Mouse (Mus musculus) hindbrain, embryonic 16.5 days (tissue): Measurements from ENCODE around the gene Olfr536. TPM values are rescaled to one million over a fixed set of nuclear protein-coding genes. Genes with fewer than 3 reads are reported as not detected.
"Not testable (repeated sequence)": the region's sequence is repeated elsewhere in the genome, so short reads cannot be mapped to it uniquely, and the experiment has no call there.

Experiments used
- ATAC-seq: fragments of 200-750 bp; cut with Nextera tagmentation; 2 replicates; pipeline ENCODE4 v1.8.0; 2017; ENCODE audit warnings: moderate TSS enrichment, moderate library complexity
- H3K27ac ChIP-seq: fragments of 300-500 bp; sonication (generic); 2 replicates; pipeline ENCODE4 v1.5.1; 2014; ENCODE audit warnings: low read depth, mild to moderate bottlenecking, control low read depth, low read length, moderate library complexity
- H3K27me3 ChIP-seq: fragments of 300-500 bp; sonication (generic); replicated peaks from 2 replicates; pipeline ENCODE4 v1.6.1; 2014; ENCODE audit warnings: low read length; ENCODE audit not compliant: control insufficient read depth, insufficient read depth
- H3K36me3 ChIP-seq: fragments of 300-500 bp; sonication (generic); 2 replicates; pipeline ENCODE4 v1.6.1; 2014; ENCODE audit warnings: mild to moderate bottlenecking, low read length, moderate library complexity, mixed read lengths; ENCODE audit not compliant: control insufficient read depth, insufficient read depth
- H3K4me1 ChIP-seq: fragments of 300-500 bp; sonication (generic); 2 replicates; pipeline ENCODE4 v1.6.1; 2014; ENCODE audit warnings: low read depth, low read length; ENCODE audit not compliant: control insufficient read depth, insufficient read depth
- H3K4me2 ChIP-seq: fragments of 300-500 bp; sonication (generic); 2 replicates; pipeline ENCODE4 v1.6.1; 2014; ENCODE audit warnings: mild to moderate bottlenecking, low read length, control low read depth, moderate library complexity
- H3K4me3 ChIP-seq: fragments of 300-500 bp; sonication (generic); 2 replicates; pipeline ENCODE4 v1.5.1; 2014; ENCODE audit warnings: mild to moderate bottlenecking, low read length, control low read depth, moderate library complexity
- H3K9ac ChIP-seq: fragments of 300-500 bp; sonication (generic); 2 replicates; pipeline ENCODE4 v1.6.1; 2014; ENCODE audit warnings: low read depth, mild to moderate bottlenecking, control low read depth, low read length, moderate library complexity
- H3K9me3 ChIP-seq: fragments of 300-500 bp; sonication (generic); 2 replicates; pipeline ENCODE4 v1.6.1; 2014; ENCODE audit warnings: mild to moderate bottlenecking, low read length, moderate library complexity; ENCODE audit not compliant: control insufficient read depth
- WGBS: fragments of 180-500 bp; shearing (Covaris S2); extraction: QIAGEN DNeasy Blood & Tissue Kit; methylation state at CpG from one replicate; pipeline ENCODE4 v1.1.7; 2014; 5-methylcytosine and 5-hydroxymethylcytosine counted together
- polyA plus RNA-seq: library from polyadenylated mRNA; unstranded; fragments of >200 nt; fragmentation: Nextera tagmentation; extraction: Ambion mirVana; gene quantifications from 2 replicates; pipeline ENCODE4 v1.2.1, GENCODE M21; 2015

Gene Olfr536
- not detected in 2 replicates for polyA plus RNA-seq

- not testable (repeated sequence) for H3K36me3 ChIP-seq, H3K27me3 ChIP-seq, H3K4me2 ChIP-seq, H3K9me3 ChIP-seq, H3K9ac ChIP-seq, H3K4me3 ChIP-seq, H3K4me1 ChIP-seq, H3K27ac ChIP-seq
- 52% methylated on average over 2 of the region's 2 CpGs for WGBS
- ATAC-seq, result peak; percentile 64; the same call in 1 of the 2 replicates
Observed at GRCm38 (mm10) chr7:140507346-140508021, at the start of gene Olfr536. Olfr536 (minus strand) TSS chr7:140507396.

GRCm38 (mm10) chr7:140539746-140540145 is 32.5 kb upstream of the Olfr536 start:
- Histone ChIP-seq H3K9me3 (no peaks in the 10 kb centered on the region), H3K4me1 (no peaks in the 10 kb centered on the region), H3K27ac (no peak overlapping the region), H3K27me3 (no peaks in the 10 kb centered on the region), H3K9ac (no peak overlapping the region), H3K4me3 (no peak overlapping the region), H3K4me2 (no peak overlapping the region), H3K36me3 (no peaks in the 10 kb centered on the region)
- 78% methylated on average over 2 of the region's 2 CpGs for WGBS
- no peak for ATAC-seq

- Histone ChIP-seq H3K9ac (no peak overlapping the region), H3K36me3 (no peaks in the 10 kb centered on the region), H3K4me3 (no peak overlapping the region), H3K27ac (no peak overlapping the region), H3K4me1 (no peaks in the 10 kb centered on the region), H3K9me3 (no peaks in the 10 kb centered on the region), H3K27me3 (no peaks in the 10 kb centered on the region), H3K4me2 (no peak overlapping the region)
- no peak for ATAC-seq
Observed at GRCm38 (mm10) chr7:140494702-140495101, 12.5 kb downstream of the Olfr536 start.

GRCm38 (mm10) chr7:140494231-140494630 is 13.0 kb downstream of the Olfr536 start:
- no peaks in the 10 kb centered on the region for H3K36me3 ChIP-seq
- 46% methylated on average over 2 of the region's 2 CpGs for WGBS
- ATAC-seq, result no peak

GRCm38 (mm10) chr7:140488981-140489380 is 18.2 kb downstream of the Olfr536 start:
- no peaks in the 10 kb centered on the region for H3K27me3 ChIP-seq
- WGBS, result 79% methylated on average over 1 of the region's 1 CpGs
- no peak overlapping the region for H3K4me2 ChIP-seq
- no peak for ATAC-seq
- no peaks in the 10 kb centered on the region for H3K36me3 ChIP-seq
- H3K4me1 ChIP-seq, result no peaks in the 10 kb centered on the region
- no peak overlapping the region for H3K27ac ChIP-seq
- no peak overlapping the region for H3K9ac ChIP-seq
- no peaks in the 10 kb centered on the region for H3K9me3 ChIP-seq
- no peak overlapping the region for H3K4me3 ChIP-seq

More at GRCm38 (mm10) chr7:140494231-140494630, 13.0 kb downstream of the Olfr536 start:
- H3K4me2 ChIP-seq, result no peak overlapping the region
- no peaks in the 10 kb centered on the region for H3K4me1 ChIP-seq
- no peaks in the 10 kb centered on the region for H3K9me3 ChIP-seq
- no peaks in the 10 kb centered on the region for H3K27me3 ChIP-seq
- H3K27ac ChIP-seq, result no peak overlapping the region
- H3K9ac ChIP-seq, result no peak overlapping the region
- H3K4me3 ChIP-seq, result no peak overlapping the region

- Histone ChIP-seq H3K4me1 (no peaks in the 10 kb centered on the region), H3K36me3 (no peaks in the 10 kb centered on the region), H3K9ac (no peak within 1 kb of the TSS), H3K4me2 (no peak within 1 kb of the TSS), H3K27me3 (no peaks in the 10 kb centered on the region), H3K9me3 (no peaks in the 10 kb centered on the region), H3K27ac (no peak within 1 kb of the TSS), H3K4me3 (no peak within 1 kb of the TSS)
- WGBS, result 95% methylated on average over 1 of the region's 1 CpGs
- ATAC-seq, result no peak
Observed at GRCm38 (mm10) chr7:140483916-140484315, 23.3 kb downstream of the Olfr536 start, which contains the start of gene Olfr535. Olfr535 (plus strand) TSS chr7:140484216.

- no peak overlapping the region for H3K27ac ChIP-seq
- no peak for ATAC-seq
- WGBS, result 88% methylated on average over 1 of the region's 1 CpGs
- no peak overlapping the region for H3K9ac ChIP-seq
- H3K4me2 ChIP-seq, result no peak overlapping the region
- no peaks in the 10 kb centered on the region for H3K27me3 ChIP-seq
- no peaks in the 10 kb centered on the region for H3K9me3 ChIP-seq
- no peaks in the 10 kb centered on the region for H3K4me1 ChIP-seq
- no peak overlapping the region for H3K4me3 ChIP-seq
- H3K36me3 ChIP-seq, result no peaks in the 10 kb centered on the region
Observed at GRCm38 (mm10) chr7:140478733-140479132, 28.5 kb downstream of the Olfr536 start.

GRCm38 (mm10) chr7:140477886-140478285 is 29.3 kb downstream of the Olfr536 start:
- Histone ChIP-seq H3K36me3 (no peaks in the 10 kb centered on the region), H3K4me2 (no peak overlapping the region), H3K4me1 (no peaks in the 10 kb centered on the region), H3K9me3 (no peaks in the 10 kb centered on the region), H3K27me3 (no peaks in the 10 kb centered on the region), H3K4me3 (no peak overlapping the region), H3K9ac (no peak overlapping the region), H3K27ac (no peak overlapping the region)
- WGBS, result 87% methylated on average over 1 of the region's 1 CpGs
- no peak for ATAC-seq

- not testable (repeated sequence) for H3K27me3 ChIP-seq, H3K4me1 ChIP-seq, H3K4me2 ChIP-seq, H3K9me3 ChIP-seq, H3K9ac ChIP-seq, ATAC-seq, H3K36me3 ChIP-seq, H3K27ac ChIP-seq, H3K4me3 ChIP-seq
- WGBS, result 67% methylated on average over 1 of the region's 1 CpGs
Observed at GRCm38 (mm10) chr7:140463070-140463469, 44.1 kb downstream of the Olfr536 start, which contains the start of gene Olfr533. Olfr533 (plus strand) TSS chr7:140463370.
